Mouse (Mus musculus) frontal cortex, postnatal 36 days (tissue): ENCODE results near the gene Gm26727.
A peak's percentile ranks its signal among the peaks of the same experiment; 100 is the strongest.
"Not testable (repeated sequence)": the region's sequence is repeated elsewhere in the genome, so short reads cannot be mapped to it uniquely, and the experiment has no call there.

Experiments used
- DNase-seq, 2 experiments: peaks; one replicate each; pipeline ENCODE4 v3.0.0; 2022; ENCODE audit warnings: low spot score in 2 of 2

The Gm26727 gene

GRCm38 (mm10) chr2:67433081-67433480 lies at the start of gene Gm26727:
TSS of gene Gm26727 (minus strand) at chr2:67433181.
- no peak for DNase-seq

- no peak for DNase-seq
Measured at GRCm38 (mm10) chr2:67481051-67481450, 48.1 kb upstream of the Gm26727 start.

- DNase-seq, result peak; percentile 25 to 51
Measured at GRCm38 (mm10) chr2:67477753-67478152, 44.8 kb upstream of the Gm26727 start.

- DNase-seq, result not testable (repeated sequence)
Measured at GRCm38 (mm10) chr2:67470030-67470429, 37.0 kb upstream of the Gm26727 start.

- DNase-seq, result no peak
Measured at GRCm38 (mm10) chr2:67467036-67467435, 34.1 kb upstream of the Gm26727 start.

GRCm38 (mm10) chr2:67460857-67461256 lies 27.9 kb upstream of the Gm26727 start:
- no peak for DNase-seq

GRCm38 (mm10) chr2:67447206-67447605 lies 14.2 kb upstream of the Gm26727 start:
- DNase-seq, result peak; percentile 46 to 49

- DNase-seq, result no peak
Measured at GRCm38 (mm10) chr2:67446772-67447171, 13.8 kb upstream of the Gm26727 start.

- DNase-seq, result no peak
Measured at GRCm38 (mm10) chr2:67445780-67446179, 12.8 kb upstream of the Gm26727 start, which contains the start of gene Xirp2. TSS of gene Xirp2 (plus strand) at chr2:67446002.

- DNase-seq, result no peak
Measured at GRCm38 (mm10) chr2:67438309-67438708, 5.3 kb upstream of the Gm26727 start.

- DNase-seq, result no peak
Measured at GRCm38 (mm10) chr2:67422799-67423198, 10.2 kb downstream of the Gm26727 start.

GRCm38 (mm10) chr2:67420853-67421252 lies 12.1 kb downstream of the Gm26727 start:
- no peak for DNase-seq

- not testable (repeated sequence) for DNase-seq
Measured at GRCm38 (mm10) chr2:67413425-67413824, 19.6 kb downstream of the Gm26727 start, which contains the start of gene Gm21830. TSS of gene Gm21830 (plus strand) at chr2:67413725.
